Mouse (Mus musculus) megakaryocyte, embryonic 14.5 days (primary cell): ENCODE data around the gene Slc44a1. TPM values are rescaled to one million over a fixed set of nuclear protein-coding genes. Genes with fewer than 3 reads are reported as not detected.

Experiments
- H3K27me3 ChIP-seq: replicated peaks from 2 replicates; pipeline ENCODE3; 2012; ENCODE audit warnings: inconsistent platforms
- H3K36me3 ChIP-seq: replicated peaks from 2 replicates; pipeline ENCODE3; 2012; ENCODE audit warnings: low read length, inconsistent platforms, mixed read lengths
- H3K4me1 ChIP-seq: 2 replicates; pipeline ENCODE4 v1.6.1; 2012; ENCODE audit warnings: inconsistent platforms
- H3K4me3 ChIP-seq: replicated peaks from 2 replicates; pipeline ENCODE3; 2012; ENCODE audit warnings: moderate library complexity, mild to moderate bottlenecking, inconsistent platforms
- H3K9me3 ChIP-seq: 2 replicates; pipeline ENCODE4 v1.6.1; 2012; ENCODE audit warnings: inconsistent platforms
- FLI1 ChIP-seq: IDR thresholded peaks from 2 replicates; pipeline ENCODE4 v1.6.1; 2012; ENCODE audit warnings: low read length, inconsistent platforms, mixed read lengths
- GATA1 ChIP-seq: IDR thresholded peaks from 3 replicates; pipeline ENCODE4 v1.6.1; 2012; ENCODE audit warnings: mixed read lengths, low read length, inconsistent platforms, borderline replicate concordance
- polyA plus RNA-seq: library from polyadenylated mRNA; stranded (reverse); fragments of >175 nt; gene quantifications from 2 replicates; pipeline ENCODE4 v1.2.3, GENCODE M21; 2012; ENCODE audit warnings: low replicate concordance; ENCODE audit not compliant: insufficient read depth

Gene Slc44a1
- polyA plus RNA-seq, 1 experiment = 6.2 TPM

DNA sequence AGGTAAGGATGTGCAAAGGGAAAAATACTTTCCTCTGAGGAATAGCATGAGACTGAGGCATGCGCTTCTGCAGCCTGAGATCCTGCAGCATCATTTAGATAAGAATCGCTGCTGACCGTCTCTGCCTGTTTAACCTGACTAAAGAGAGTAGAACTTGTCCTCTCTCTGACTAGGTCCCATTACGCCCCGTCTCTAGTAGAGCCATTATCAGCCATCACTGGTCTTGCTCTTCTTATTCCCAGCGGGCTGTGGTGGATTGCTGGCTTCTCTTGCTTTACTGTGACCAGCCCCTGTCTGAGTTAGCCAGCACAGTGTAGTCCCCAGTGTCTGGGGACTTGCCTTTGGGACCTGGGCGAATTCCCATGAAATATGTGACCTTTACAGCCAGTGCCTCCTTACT is 50.2 kb downstream of the Slc44a1 start:
- Histone ChIP-seq H3K9me3 (no peaks in the 10 kb centered on the region), H3K4me1 (peaks cover 74% of the 10 kb centered on the region), H3K27me3 (no peaks in the 10 kb centered on the region)

DNA sequence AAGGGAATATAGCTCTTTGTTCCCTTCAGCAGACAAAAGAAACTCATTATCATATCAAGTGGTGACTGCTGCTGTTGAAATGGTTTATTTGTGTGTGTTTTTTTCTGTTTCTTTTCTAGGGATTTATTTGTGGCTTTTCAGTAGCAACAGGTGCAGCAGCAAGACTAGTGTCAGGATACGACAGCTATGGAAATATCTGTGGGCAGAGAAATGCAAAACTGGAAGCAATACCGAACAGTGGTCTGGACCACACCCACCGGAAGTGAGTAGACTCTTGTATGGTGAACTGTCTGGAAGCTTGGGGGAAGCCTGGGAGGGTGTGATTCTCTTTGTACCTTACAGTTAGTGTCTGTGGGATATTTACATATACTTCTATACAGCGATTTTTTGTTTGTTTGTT is 51.1 kb downstream of the Slc44a1 start:
- Histone ChIP-seq H3K4me1 (peaks cover 73% of the 10 kb centered on the region), H3K4me3 (peak overlapping the region; percentile 64), H3K9me3 (no peaks in the 10 kb centered on the region), H3K27me3 (no peaks in the 10 kb centered on the region), H3K36me3 (peaks cover 85% of the 10 kb centered on the region)
- TF ChIP-seq GATA1 (no peak), FLI1 (0 out of 2 replicates have a peak, but pooled peaks have one; percentile 47)

More for the DNA sequence above, 50.2 kb downstream of the Slc44a1 start:
- Histone ChIP-seq H3K4me3 (peak overlapping the region; percentile 64), H3K36me3 (peaks cover 85% of the 10 kb centered on the region)
- TF ChIP-seq FLI1 (no peak), GATA1 (no peak)

DNA sequence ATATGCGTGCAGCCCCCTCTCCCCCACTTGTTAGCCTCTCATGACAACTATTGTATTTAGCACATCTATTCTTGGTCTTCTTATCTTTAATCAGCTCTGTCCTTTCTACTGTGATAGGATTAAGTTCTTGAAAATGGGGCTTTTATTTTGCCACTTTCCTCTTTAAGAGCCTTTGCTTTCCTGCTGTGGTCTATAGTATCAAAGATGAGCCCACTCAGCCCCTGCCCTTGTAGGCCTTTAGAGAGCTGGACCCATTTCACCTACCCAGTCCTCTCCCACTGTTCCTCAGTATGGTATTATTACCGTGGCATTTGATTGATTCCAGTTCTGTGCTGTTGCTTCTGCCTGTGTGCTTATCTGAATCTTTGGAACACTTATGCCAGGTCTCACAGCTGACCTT is 55.4 kb downstream of the Slc44a1 start:
- no peaks in the 10 kb centered on the region for H3K27me3 ChIP-seq
- H3K36me3 ChIP-seq = peaks cover 88% of the 10 kb centered on the region
- TF ChIP-seq GATA1 (no peak), FLI1 (no peak)
- H3K4me1 ChIP-seq = peaks cover 50% of the 10 kb centered on the region
- no peaks in the 10 kb centered on the region for H3K9me3 ChIP-seq
- H3K4me3 ChIP-seq = no peak overlapping the region

DNA sequence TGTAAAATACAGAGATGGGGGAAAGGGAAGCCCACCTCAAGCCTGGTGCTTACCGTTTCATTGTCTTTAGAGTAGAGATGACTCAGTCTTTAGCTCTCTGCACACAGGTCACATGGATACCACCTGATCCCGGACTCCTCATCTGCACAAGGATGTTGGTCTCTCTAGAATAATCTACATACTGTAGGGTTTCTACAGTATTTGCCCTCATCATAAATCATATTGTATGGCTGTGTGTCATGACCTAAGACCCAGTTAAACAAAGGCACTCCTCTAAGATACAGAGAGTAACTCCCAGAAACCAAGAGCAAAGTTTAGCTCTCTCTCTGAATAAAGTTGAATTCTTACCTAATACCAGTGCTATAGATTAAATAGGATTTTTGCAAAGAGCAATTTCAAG is 62.6 kb downstream of the Slc44a1 start:
- no peaks in the 10 kb centered on the region for H3K9me3 ChIP-seq
- no peak overlapping the region for H3K4me3 ChIP-seq
- peaks cover 65% of the 10 kb centered on the region for H3K36me3 ChIP-seq
- peaks cover 40% of the 10 kb centered on the region for H3K4me1 ChIP-seq
- H3K27me3 ChIP-seq = no peaks in the 10 kb centered on the region
- TF ChIP-seq GATA1 (no peak), FLI1 (no peak)

DNA sequence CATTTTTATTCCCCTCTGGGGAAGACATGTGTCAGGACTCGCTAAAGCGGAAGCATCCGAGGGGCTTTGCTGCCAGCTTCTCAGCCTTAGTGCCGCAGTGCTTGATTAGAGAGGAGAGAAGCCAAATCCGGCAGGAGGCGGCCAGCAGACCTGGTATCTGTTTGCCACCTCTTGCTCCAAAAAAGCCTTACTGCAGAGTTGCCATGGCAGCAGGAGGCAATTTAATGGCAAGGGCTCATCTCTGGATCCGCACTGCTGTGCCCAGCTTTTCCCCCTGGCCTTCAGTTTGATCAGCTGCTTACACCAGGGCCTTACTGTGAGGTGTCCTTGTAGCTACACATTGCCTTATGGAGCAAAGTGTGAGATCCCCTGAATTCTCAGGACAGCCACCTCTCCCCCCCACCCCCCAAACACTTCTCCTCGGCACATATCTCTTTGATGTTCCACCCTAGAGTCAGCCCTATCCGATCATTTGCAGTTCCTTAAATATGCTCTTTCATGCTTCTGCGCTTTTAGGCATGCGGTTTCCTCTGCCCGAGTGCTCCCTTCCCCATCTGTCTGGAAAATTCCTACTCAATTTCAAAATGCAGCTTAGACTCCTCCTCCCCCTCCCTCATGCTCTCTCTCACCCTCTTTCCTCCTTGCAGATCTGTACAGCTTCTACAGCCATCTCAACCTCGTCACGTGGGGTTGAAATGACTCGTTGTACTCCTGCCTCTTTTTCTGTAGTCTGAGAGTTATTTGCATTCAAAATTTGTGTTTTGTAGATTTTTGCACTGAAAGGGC is 72.1 kb downstream of the Slc44a1 start:
- TF ChIP-seq GATA1 (no peak), FLI1 (no peak)
- peaks cover 80% of the 10 kb centered on the region for H3K36me3 ChIP-seq
- no peaks in the 10 kb centered on the region for H3K9me3 ChIP-seq
- peaks cover 83% of the 10 kb centered on the region for H3K4me1 ChIP-seq
- H3K27me3 ChIP-seq = no peaks in the 10 kb centered on the region
- peak overlapping the region; percentile 64 for H3K4me3 ChIP-seq

DNA sequence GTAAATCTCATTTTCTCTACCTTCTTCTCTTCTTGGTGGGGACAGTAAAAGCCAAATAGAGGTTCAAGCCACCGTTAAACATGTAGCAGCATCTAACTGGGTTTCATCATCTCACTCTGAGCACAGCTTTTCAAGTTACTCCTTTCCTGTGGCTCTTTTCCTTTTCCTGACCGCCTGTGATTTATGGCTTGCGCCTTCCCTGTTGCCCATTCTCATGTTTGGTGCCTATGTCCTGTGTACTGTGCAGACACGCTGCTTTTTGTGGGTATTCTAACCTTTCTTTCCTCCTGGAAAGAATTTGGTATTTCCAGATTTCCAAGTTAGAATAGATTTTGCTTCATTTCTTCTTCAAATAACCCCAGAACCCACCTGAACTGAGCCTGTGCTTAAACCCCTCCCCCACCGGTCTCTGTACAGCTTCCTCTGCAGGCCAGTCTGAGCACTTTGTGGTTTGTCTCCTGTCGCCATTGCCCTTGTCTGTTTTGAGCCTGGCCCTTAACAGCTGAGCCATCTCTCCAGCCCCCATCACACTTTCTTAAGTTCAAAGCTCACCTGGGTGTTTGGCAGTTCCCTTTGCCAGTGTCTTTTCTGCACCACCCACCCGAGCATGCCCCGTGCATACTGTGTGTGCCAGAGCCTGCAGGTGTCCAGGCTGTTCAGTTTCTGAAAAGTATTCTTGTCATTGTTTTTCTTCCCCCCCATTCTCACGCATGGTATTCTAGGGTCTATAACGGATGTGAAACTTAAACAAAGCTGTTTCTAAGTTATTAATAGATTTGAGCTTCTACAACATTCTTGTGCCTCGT is 73.3 kb downstream of the Slc44a1 start:
- peaks cover 80% of the 10 kb centered on the region for H3K36me3 ChIP-seq
- H3K9me3 ChIP-seq = no peaks in the 10 kb centered on the region
- peaks cover 82% of the 10 kb centered on the region for H3K4me1 ChIP-seq
- no peak for TF ChIP-seq GATA1
- no peak for TF ChIP-seq FLI1
- peak overlapping the region; percentile 29 for H3K4me3 ChIP-seq
- H3K27me3 ChIP-seq = no peaks in the 10 kb centered on the region

DNA sequence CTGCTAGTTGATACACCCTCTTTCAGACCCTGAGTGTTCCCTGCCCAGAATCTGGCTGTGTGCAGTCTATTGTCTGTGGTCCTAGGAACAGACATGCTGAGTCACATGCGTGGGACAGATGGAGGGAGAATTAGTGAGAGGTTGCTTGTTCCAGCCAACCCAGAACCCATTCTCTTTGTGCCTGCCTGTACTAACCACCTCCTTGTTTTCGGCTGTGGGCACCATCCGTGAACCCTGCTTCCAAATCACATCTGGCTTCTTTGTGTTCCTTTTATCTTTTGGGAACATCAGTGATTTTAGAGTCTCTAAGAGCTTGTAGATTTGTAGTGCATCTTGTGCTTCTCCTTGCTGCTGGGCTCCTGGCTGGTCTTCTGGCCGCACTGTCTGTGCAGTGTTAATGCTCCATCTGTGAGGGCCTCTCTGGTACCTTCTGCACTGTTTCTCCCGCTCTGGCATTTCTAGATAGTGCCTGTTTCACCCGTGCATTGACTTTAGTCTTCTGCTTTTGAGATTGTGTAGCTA is 75.9 kb downstream of the Slc44a1 start:
- no peaks in the 10 kb centered on the region for H3K27me3 ChIP-seq
- peak overlapping the region; percentile 10 for H3K4me3 ChIP-seq
- no peaks in the 10 kb centered on the region for H3K9me3 ChIP-seq
- H3K4me1 ChIP-seq = peaks cover 76% of the 10 kb centered on the region
- peaks cover 84% of the 10 kb centered on the region for H3K36me3 ChIP-seq
- TF ChIP-seq FLI1 (no peak), GATA1 (no peak)

DNA sequence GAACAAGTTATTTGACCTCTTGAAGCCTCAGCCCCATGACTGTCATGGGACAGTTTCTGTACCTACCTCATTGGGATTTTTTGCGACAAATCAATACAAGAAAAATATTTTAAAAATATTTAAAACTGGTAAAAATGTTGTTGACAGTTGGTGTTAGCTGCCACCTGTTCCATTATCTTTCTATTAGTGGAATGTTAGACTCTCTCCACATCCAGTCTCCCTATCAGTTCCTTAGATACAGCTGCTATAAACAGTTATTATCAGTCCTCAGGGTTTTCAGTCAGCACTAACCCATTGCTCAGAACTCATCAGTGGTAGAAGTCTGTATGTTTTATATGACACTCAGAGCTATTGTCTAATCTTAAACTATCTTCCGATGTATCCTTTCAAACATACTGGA is 79.2 kb downstream of the Slc44a1 start:
- Histone ChIP-seq H3K27me3 (no peaks in the 10 kb centered on the region), H3K36me3 (peaks cover 77% of the 10 kb centered on the region), H3K4me1 (peaks cover 59% of the 10 kb centered on the region), H3K4me3 (no peak overlapping the region), H3K9me3 (no peaks in the 10 kb centered on the region)
- TF ChIP-seq FLI1 = no peak

DNA sequence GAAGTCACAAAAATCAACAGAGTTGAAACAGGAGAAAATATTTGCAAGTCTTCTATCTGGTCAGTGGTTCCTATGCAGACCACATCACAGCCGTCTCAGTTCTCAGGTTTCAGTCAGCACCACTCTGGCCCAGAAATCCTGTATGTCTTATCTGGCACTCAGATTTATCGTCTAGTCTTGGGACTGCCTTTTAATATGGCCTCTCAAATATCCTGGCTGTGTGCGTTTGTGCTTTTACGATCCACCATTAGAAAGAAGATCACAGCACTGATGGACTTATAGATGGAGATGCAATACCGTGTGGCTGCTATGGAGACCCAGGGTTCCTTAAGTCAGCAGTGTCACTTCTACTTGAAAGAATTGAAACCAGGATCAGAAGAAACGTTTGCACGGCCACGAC is 80.8 kb downstream of the Slc44a1 start:
- no peaks in the 10 kb centered on the region for H3K9me3 ChIP-seq
- no peak for TF ChIP-seq GATA1
- TF ChIP-seq FLI1 = no peak
- peaks cover 85% of the 10 kb centered on the region for H3K36me3 ChIP-seq
- peaks cover 56% of the 10 kb centered on the region for H3K4me1 ChIP-seq
- no peak overlapping the region for H3K4me3 ChIP-seq
- H3K27me3 ChIP-seq = no peaks in the 10 kb centered on the region

DNA sequence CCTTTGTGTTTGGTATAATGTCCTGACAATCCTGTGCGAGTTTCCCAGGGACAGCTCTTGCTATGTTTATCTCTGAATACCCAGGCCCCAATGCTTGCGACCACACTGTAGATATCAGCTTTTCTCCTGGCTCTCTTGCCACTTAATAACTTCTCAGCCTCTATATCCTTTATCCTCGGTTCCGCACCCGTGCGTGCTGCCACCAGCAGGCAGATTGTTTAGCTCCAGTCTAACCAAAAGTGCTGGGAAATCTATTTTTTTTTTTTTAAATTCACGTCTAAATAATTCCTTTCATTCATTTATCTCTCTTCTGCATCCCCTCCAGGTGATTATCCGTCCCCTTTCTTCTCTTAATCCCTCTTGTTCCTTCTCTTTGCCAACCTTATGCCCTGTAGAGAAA is 82.4 kb downstream of the Slc44a1 start:
- no peaks in the 10 kb centered on the region for H3K9me3 ChIP-seq
- H3K4me1 ChIP-seq = peaks cover 58% of the 10 kb centered on the region
- TF ChIP-seq GATA1 (no peak), FLI1 (no peak)
- H3K36me3 ChIP-seq = peaks cover 79% of the 10 kb centered on the region
- H3K27me3 ChIP-seq = no peaks in the 10 kb centered on the region
- H3K4me3 ChIP-seq = no peak overlapping the region
